Mouse (Mus musculus) CD4-positive, CD25-positive, alpha-beta regulatory T cell, adult 4 months (primary cell): Measurements from ENCODE around the gene Six4. TPM values are rescaled to one million over a fixed set of nuclear protein-coding genes. Genes with fewer than 3 reads are reported as not detected.
"Not testable (repeated sequence)": the region's sequence is repeated elsewhere in the genome, so short reads cannot be mapped to it uniquely, and the experiment has no call there.

ENCODE experiments used
- ATAC-seq: one replicate; pipeline ENCODE4 v1.8.0; 2017
- polyA plus RNA-seq, 2 experiments: library from polyadenylated mRNA; unstranded; fragments of 100-300 nt; shearing (Covaris generic); gene quantifications; one replicate each; pipeline ENCODE4 v1.2.1; 2017

The Six4 gene
- polyA plus RNA-seq: under 1 TPM in 1 of 2 experiments, not detected in 1; 0.16 TPM

GRCm38 (mm10) chr12:73113196-73113595, at the start of gene Six4:
Six4 (minus strand) TSS chr12:73113456.
- peak; percentile 22 for ATAC-seq

- peak; percentile 86 for ATAC-seq
Observed at GRCm38 (mm10) chr12:73162408-73163181, 49.3 kb upstream of the Six4 start.

- no peak for ATAC-seq
Observed at GRCm38 (mm10) chr12:73160341-73160740, 47.1 kb upstream of the Six4 start.

- ATAC-seq: no peak
Observed at GRCm38 (mm10) chr12:73154150-73154549, 40.9 kb upstream of the Six4 start.

GRCm38 (mm10) chr12:73151038-73151437, 37.8 kb upstream of the Six4 start:
- ATAC-seq: not testable (repeated sequence)

GRCm38 (mm10) chr12:73147236-73147635, 34.0 kb upstream of the Six4 start:
- ATAC-seq: no peak

- ATAC-seq: no peak
Observed at GRCm38 (mm10) chr12:73140732-73141131, 27.5 kb upstream of the Six4 start.

GRCm38 (mm10) chr12:73125250-73125649, 12.0 kb upstream of the Six4 start:
- no peak for ATAC-seq

GRCm38 (mm10) chr12:73123093-73124041, 10.1 kb upstream of the Six4 start, which contains the start of gene Mnat1:
Mnat1 (plus strand) TSS chr12:73123717.
- peak; percentile 79 for ATAC-seq

GRCm38 (mm10) chr12:73112326-73113087, 749 bp downstream of the Six4 start:
- ATAC-seq: peak; percentile 39

- no peak for ATAC-seq
Observed at GRCm38 (mm10) chr12:73111561-73112325, 1.5 kb downstream of the Six4 start.

- peak; percentile 31 for ATAC-seq
Observed at GRCm38 (mm10) chr12:73110431-73111111, 2.7 kb downstream of the Six4 start.

GRCm38 (mm10) chr12:73107821-73108220, 5.4 kb downstream of the Six4 start:
- no peak for ATAC-seq

- ATAC-seq: no peak
Observed at GRCm38 (mm10) chr12:73103713-73104112, 9.5 kb downstream of the Six4 start.

- no peak for ATAC-seq
Observed at GRCm38 (mm10) chr12:73098593-73098992, 14.7 kb downstream of the Six4 start.

GRCm38 (mm10) chr12:73096177-73096576, 17.1 kb downstream of the Six4 start:
- not testable (repeated sequence) for ATAC-seq

- ATAC-seq: no peak
Observed at GRCm38 (mm10) chr12:73094605-73095004, 18.7 kb downstream of the Six4 start.

GRCm38 (mm10) chr12:73094189-73094588, 19.1 kb downstream of the Six4 start:
- ATAC-seq: no peak

GRCm38 (mm10) chr12:73090672-73091335, 22.5 kb downstream of the Six4 start:
- ATAC-seq: no peak

GRCm38 (mm10) chr12:73088911-73089310, 24.3 kb downstream of the Six4 start:
- ATAC-seq: no peak

GRCm38 (mm10) chr12:73088500-73088899, 24.8 kb downstream of the Six4 start:
- no peak for ATAC-seq
